Mouse (Mus musculus) liver, adult 2 months (tissue): Measurements from ENCODE around the gene Msh5.

Experiments
- CTCF ChIP-seq: fragments of 200-500 bp; IDR thresholded peaks from 2 replicates; pipeline ENCODE4 v1.5.1; 2011; ENCODE audit warnings: low read depth, low read length, control low read depth
- POLR2A ChIP-seq: fragments of 200-500 bp; IDR thresholded peaks from 2 replicates; pipeline ENCODE4 v1.6.1; 2011; ENCODE audit warnings: low read length, control low read depth; ENCODE audit not compliant: insufficient read depth; ENCODE audit errors: extremely low read depth

- TF ChIP-seq CTCF (no peak), POLR2A (no peak)
Measured at GRCm38 (mm10) chr17:35066084-35066483, 19.5 kb upstream of the Msh5 start, which contains the start of gene Mpig6b.
